Mouse (Mus musculus): Measurements from ENCODE around the gene Rab33b.

GRCm38 (mm10) chr3:51498659-51499058, 14.9 kb downstream of the Rab33b start:
- no peak for TF ChIP-seq CTCF (IDR thresholded peaks at IDR 0.05; ENCODE audit: borderline replicate concordance, insufficient read depth, low read length)
- no peak for TF ChIP-seq POLR2A (IDR thresholded peaks at IDR 0.05; ENCODE audit: low read depth, low read length)

All from embryonic fibroblast, embryonic 13.5 days (primary cell).